Mouse (Mus musculus) cerebellum, adult (tissue): ENCODE results near the gene Tsnaxip1.

Experiments
- ATAC-seq: cut with Nextera tagmentation; 2 replicates; pipeline ENCODE4 v1.9.2; 2017; ENCODE audit warnings: mild to moderate bottlenecking, moderate library complexity, mixed read lengths; ENCODE audit not compliant: insufficient number of reproducible peaks, low FRiP score, low TSS enrichment

Gene Tsnaxip1

GRCm38 (mm10) chr8:105858495-105858894, 31.0 kb downstream of the Tsnaxip1 start:
- no peak for ATAC-seq

DNA sequence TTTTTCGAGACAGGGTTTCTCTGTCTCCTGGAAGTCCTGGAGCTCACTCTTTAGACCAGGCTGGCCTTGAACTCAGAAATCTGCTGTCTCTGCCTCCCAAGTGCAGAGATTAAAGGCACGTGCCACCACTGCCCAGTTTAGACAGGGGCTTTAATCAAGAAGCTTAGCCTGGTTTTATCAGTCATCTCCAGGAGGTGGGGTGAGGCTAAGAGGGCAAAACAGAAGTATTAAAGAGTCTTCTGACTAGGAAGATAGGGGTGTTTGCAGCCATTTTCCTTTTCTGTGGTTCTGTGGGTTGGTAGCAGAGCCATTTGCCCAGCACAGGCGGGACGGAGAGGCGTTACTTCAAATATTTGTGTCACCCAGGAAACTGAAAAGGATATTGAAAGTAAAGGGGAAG, 31.8 kb downstream of the Tsnaxip1 start:
- no peak for ATAC-seq

GRCm38 (mm10) chr8:105860143-105860981, 32.8 kb downstream of the Tsnaxip1 start, which contains the start of gene Nutf2:
Nutf2 (plus strand) TSS chr8:105860580.
- ATAC-seq: peak; percentile 93

- no peak for ATAC-seq
Measured at GRCm38 (mm10) chr8:105861951-105862350, 34.4 kb downstream of the Tsnaxip1 start.

DNA sequence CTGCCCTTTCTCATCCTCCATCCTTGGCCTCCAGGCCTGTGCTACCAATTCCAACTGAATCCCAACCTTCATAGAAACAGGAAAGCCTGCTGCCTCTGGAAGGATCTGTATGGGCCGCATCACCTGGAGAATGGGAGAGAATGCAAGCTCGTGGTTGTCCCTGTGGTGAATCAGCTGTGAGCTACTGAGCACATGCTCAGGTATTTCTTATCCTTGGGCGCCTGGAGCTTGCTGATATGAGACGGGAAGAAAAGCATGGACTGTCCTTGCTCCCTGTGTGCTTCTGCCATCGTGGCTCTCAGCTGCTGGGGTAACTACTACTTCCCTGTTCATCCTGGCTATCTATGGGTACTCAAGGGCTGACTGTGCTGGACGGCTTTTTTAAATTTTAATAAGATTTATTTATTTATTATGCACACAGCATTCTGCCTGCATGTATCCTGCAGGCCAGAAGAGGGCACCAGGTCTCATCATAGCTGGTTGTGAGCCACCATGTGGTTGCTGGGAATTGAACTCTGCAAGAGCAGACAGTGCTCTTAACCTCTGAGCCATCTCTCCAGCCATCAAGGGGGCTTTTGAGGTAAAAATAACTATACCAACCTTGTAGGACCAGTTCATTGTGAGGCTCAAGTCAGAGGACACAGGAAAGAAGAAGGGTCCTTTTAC, 39.0 kb downstream of the Tsnaxip1 start:
- ATAC-seq: no peak

- peak; percentile 87 for ATAC-seq
Measured at GRCm38 (mm10) chr8:105874301-105874700, 46.8 kb downstream of the Tsnaxip1 start.

GRCm38 (mm10) chr8:105880754-105881520, 53.4 kb downstream of the Tsnaxip1 start, which contains the start of gene Edc4:
Edc4 (plus strand) TSS chr8:105880881.
- ATAC-seq: peak; percentile 78

GRCm38 (mm10) chr8:105889756-105890465, 62.4 kb downstream of the Tsnaxip1 start:
- no peak for ATAC-seq

GRCm38 (mm10) chr8:105890870-105891269, 63.3 kb downstream of the Tsnaxip1 start:
- no peak for ATAC-seq

- no peak for ATAC-seq
Measured at GRCm38 (mm10) chr8:105892432-105892831, 64.9 kb downstream of the Tsnaxip1 start.

GRCm38 (mm10) chr8:105893339-105893738, 65.8 kb downstream of the Tsnaxip1 start, which contains the start of gene Nrn1l:
Nrn1l (plus strand) TSS chr8:105893567.
- no peak for ATAC-seq
